Mouse (Mus musculus) limb, embryonic 14.5 days (tissue): ENCODE data around the gene Birc7. TPM values are rescaled to one million over a fixed set of nuclear protein-coding genes. Genes with fewer than 3 reads are reported as not detected.

Source experiments
- ATAC-seq: fragments of 200-750 bp; cut with Nextera tagmentation; 2 replicates; pipeline ENCODE4 v1.8.0; 2017; ENCODE audit warnings: low read depth, moderate number of reproducible peaks, moderate TSS enrichment; ENCODE audit not compliant: low FRiP score
- DNase-seq: peaks from one replicate; pipeline ENCODE4 v3.0.0-alpha.2; 2015; ENCODE audit warnings: low spot score
- H3K27ac ChIP-seq: fragments of 300-500 bp; sonication (generic); replicated peaks from 2 replicates; pipeline ENCODE4 v1.5.1; 2014; ENCODE audit warnings: low read depth, mild to moderate bottlenecking, low read length, moderate library complexity, mixed read lengths
- H3K27me3 ChIP-seq: fragments of 300-500 bp; sonication (generic); 2 replicates; pipeline ENCODE4 v1.6.1; 2014; ENCODE audit warnings: low read length, mixed read lengths; ENCODE audit not compliant: control insufficient read depth, insufficient read depth
- H3K36me3 ChIP-seq: fragments of 300-500 bp; sonication (generic); 2 replicates; pipeline ENCODE4 v1.6.1; 2014; ENCODE audit warnings: mild to moderate bottlenecking, low read length, moderate library complexity, mixed read lengths; ENCODE audit not compliant: control insufficient read depth, insufficient read depth
- H3K4me1 ChIP-seq: fragments of 300-500 bp; sonication (generic); 2 replicates; pipeline ENCODE4 v1.6.1; 2014; ENCODE audit warnings: antibody characterized with exemption, low read length, mixed read lengths; ENCODE audit not compliant: control insufficient read depth, insufficient read depth
- H3K4me2 ChIP-seq: fragments of 300-500 bp; sonication (generic); replicated peaks from 2 replicates; pipeline ENCODE4 v1.6.1; 2014; ENCODE audit warnings: low read depth, mild to moderate bottlenecking, low read length, moderate library complexity; ENCODE audit not compliant: severe bottlenecking
- H3K4me3 ChIP-seq: fragments of 300-500 bp; sonication (generic); replicated peaks from 2 replicates; pipeline ENCODE4 v1.5.1; 2014; ENCODE audit warnings: low read length
- H3K9ac ChIP-seq: fragments of 300-500 bp; sonication (generic); 2 replicates; pipeline ENCODE4 v1.6.1; 2014; ENCODE audit warnings: mild to moderate bottlenecking, low read depth, low read length, moderate library complexity; ENCODE audit not compliant: severe bottlenecking
- H3K9me3 ChIP-seq: fragments of 300-500 bp; sonication (generic); 2 replicates; pipeline ENCODE4 v1.6.1; 2016; ENCODE audit warnings: low read length; ENCODE audit not compliant: control insufficient read depth
- POLR2A ChIP-seq: fragments of 200-500 bp; IDR thresholded peaks from 2 replicates; pipeline ENCODE4 v1.8.0; 2012; ENCODE audit warnings: inconsistent platforms, mild to moderate bottlenecking, moderate library complexity, borderline replicate concordance; ENCODE audit not compliant: insufficient read depth, insufficient read length; ENCODE audit errors: extremely low read depth
- WGBS: fragments of 180-500 bp; shearing (Covaris S2); extraction: QIAGEN DNeasy Blood & Tissue Kit; methylation state at CpG from one replicate; pipeline ENCODE4 v1.1.7; 2014; 5-methylcytosine and 5-hydroxymethylcytosine counted together
- polyA plus RNA-seq, 2 experiments: library from polyadenylated mRNA; depleted of rRNA in 1 of 2; stranded (reverse) in 1 of 2; unstranded in 1 of 2; fragments of >200 nt; fragmentation: Nextera tagmentation in 1 of 2; extraction: Ambion mirVana in 1 of 2; gene quantifications; 2 replicates each; pipeline versions ENCODE4 v1.2.1 to v1.2.3; 2012 to 2014

Birc7 gene
- polyA plus RNA-seq, 2 experiments, result not detected

- Histone ChIP-seq H3K4me3 (no peak overlapping the region), H3K27me3 (no peaks in the 10 kb centered on the region), H3K36me3 (peaks cover 83% of the 10 kb centered on the region), H3K9me3 (no peaks in the 10 kb centered on the region), H3K4me1 (peaks cover under 1% of the 10 kb centered on the region; the same call in 1 of the 2 replicates), H3K4me2 (no peak overlapping the region), H3K9ac (no peak overlapping the region), H3K27ac (no peak overlapping the region)
- ATAC-seq (no peak), DNase-seq (no peak)
- 98% methylated on average over 12 of the region's 12 CpGs for WGBS
- no peak for TF ChIP-seq POLR2A
Observed at GRCm38 (mm10) chr2:180910928-180911327, 17.9 kb upstream of the Birc7 start.

DNA sequence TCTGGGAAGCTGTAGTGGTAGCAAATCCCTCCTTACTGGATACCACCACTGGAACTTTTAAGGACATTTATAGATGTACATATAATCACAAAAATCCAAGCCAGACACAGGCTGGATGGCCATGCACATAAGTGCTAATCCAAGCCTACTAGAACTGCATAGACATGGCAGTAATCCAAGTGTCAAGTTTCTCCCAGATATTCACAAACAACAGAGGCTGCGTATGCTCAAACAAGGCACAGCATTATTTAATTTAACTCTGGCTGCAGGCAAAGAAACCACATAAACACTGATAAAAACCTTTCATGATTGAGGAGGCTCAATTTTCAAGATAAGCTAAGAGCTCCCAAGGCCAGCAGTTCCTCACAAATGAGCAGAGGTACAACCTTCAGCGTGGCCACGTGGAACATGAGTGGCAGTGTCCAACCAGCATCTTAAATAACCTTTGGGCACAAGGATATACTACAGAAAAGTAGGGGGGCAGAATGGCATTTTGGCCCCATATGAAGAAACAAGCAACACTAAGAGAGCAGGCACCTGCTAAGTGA, 12.9 kb upstream of the Birc7 start:
- H3K27ac ChIP-seq, result no peak overlapping the region
- no peak for TF ChIP-seq POLR2A
- no peaks in the 10 kb centered on the region for H3K27me3 ChIP-seq
- 77% methylated on average over 3 of the region's 3 CpGs for WGBS
- ATAC-seq (no peak), DNase-seq (peak; percentile 17)
- no peaks in the 10 kb centered on the region for H3K9me3 ChIP-seq
- no peak overlapping the region for H3K4me2 ChIP-seq
- H3K4me3 ChIP-seq, result no peak overlapping the region
- H3K4me1 ChIP-seq, result peaks cover 10% of the 10 kb centered on the region
- no peak overlapping the region for H3K9ac ChIP-seq
- H3K36me3 ChIP-seq, result peaks cover 73% of the 10 kb centered on the region

GRCm38 (mm10) chr2:180919913-180920809, 8.7 kb upstream of the Birc7 start:
- Histone ChIP-seq H3K4me1 (peaks cover 10% of the 10 kb centered on the region), H3K4me3 (peak overlapping the region; percentile 98), H3K4me2 (peak overlapping the region; percentile 67), H3K36me3 (peaks cover 33% of the 10 kb centered on the region), H3K9ac (peak overlapping the region; percentile 98), H3K27me3 (no peaks in the 10 kb centered on the region), H3K27ac (peak overlapping the region; percentile 65), H3K9me3 (no peaks in the 10 kb centered on the region)
- TF ChIP-seq POLR2A, result no peak
- ATAC-seq, result peak; percentile 35
- no peak for DNase-seq
- WGBS, result under 1% methylated on average over 54 of the region's 61 CpGs

DNA sequence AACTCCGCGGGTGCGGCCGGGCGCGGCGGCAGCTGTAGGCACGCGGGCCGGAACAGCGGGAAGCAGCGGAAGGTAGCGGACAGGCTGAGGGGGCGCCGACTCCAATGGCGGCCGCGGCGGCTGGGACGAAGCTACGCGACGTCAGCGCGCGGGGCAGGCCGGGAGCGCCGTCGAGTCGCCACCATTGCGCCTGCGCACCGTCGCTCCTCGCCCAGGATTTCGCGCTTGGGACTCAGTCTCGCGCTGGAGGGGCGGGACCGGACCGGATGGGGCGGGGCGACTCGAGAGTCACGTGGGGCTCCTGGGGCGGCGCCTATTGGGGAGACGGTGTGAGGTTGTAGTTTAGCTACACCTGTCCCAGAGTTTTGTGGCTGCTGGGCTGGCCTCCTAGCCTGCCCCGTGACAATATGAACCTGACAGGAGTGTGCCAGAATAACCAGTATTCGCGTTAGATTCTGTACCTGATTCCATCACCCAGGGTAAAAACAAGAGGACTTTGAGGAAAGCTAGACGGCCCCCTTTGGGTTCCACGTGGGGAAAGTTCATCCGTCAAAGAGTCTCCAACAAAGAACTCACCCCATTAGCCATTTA, 7.9 kb upstream of the Birc7 start, which contains the start of gene Ythdf1:
Gene Ythdf1, minus strand, starts transcription at position 140 of the 591 bp plus-strand sequence.
- WGBS, result under 1% methylated on average over 36 of the region's 56 CpGs
- DNase-seq, result peak; percentile 96
- ATAC-seq, result peak; percentile 97
- H3K36me3 ChIP-seq, result peaks cover 26% of the 10 kb centered on the region
- H3K27ac ChIP-seq, result peak within 1 kb of the TSS; percentile 65
- no peaks in the 10 kb centered on the region for H3K9me3 ChIP-seq
- peak within 1 kb of the TSS; percentile 98 for H3K9ac ChIP-seq
- peaks cover 10% of the 10 kb centered on the region for H3K4me1 ChIP-seq
- H3K27me3 ChIP-seq, result no peaks in the 10 kb centered on the region
- 0 out of 2 replicates have a peak, but pooled peaks have one; percentile 51 for TF ChIP-seq POLR2A
- H3K4me3 ChIP-seq, result peak within 1 kb of the TSS; percentile 98
- peak within 1 kb of the TSS; percentile 67 for H3K4me2 ChIP-seq

GRCm38 (mm10) chr2:180922739-180923138, 6.1 kb upstream of the Birc7 start:
- 92% methylated on average over 6 of the region's 6 CpGs for WGBS
- Histone ChIP-seq H3K4me2 (no peak overlapping the region), H3K4me1 (peaks cover 7% of the 10 kb centered on the region), H3K4me3 (no peak overlapping the region), H3K27ac (no peak overlapping the region), H3K27me3 (no peaks in the 10 kb centered on the region), H3K36me3 (peaks cover 11% of the 10 kb centered on the region), H3K9ac (no peak overlapping the region), H3K9me3 (no peaks in the 10 kb centered on the region)
- no peak for TF ChIP-seq POLR2A
- DNase-seq (no peak), ATAC-seq (no peak)
